Mouse (Mus musculus) urinary bladder, postnatal 25 days (tissue): ENCODE measurements around the gene Spsb4.

Experiments
- DNase-seq: peaks from one replicate; pipeline ENCODE4 v3.0.0; 2022; ENCODE audit warnings: low spot score

The Spsb4 gene

GRCm38 (mm10) chr9:96978147-96978782 is 40.4 kb downstream of the Spsb4 start:
- DNase-seq = no peak

- DNase-seq = no peak
These were observed 41.1 kb downstream of the Spsb4 start for GRCm38 (mm10) chr9:96977287-96978145.

- DNase-seq = no peak
These were observed 45.6 kb downstream of the Spsb4 start for GRCm38 (mm10) chr9:96973091-96973490.

GRCm38 (mm10) chr9:96971625-96972404 is 46.8 kb downstream of the Spsb4 start:
- DNase-seq = no peak

- DNase-seq = no peak
These were observed 51.1 kb downstream of the Spsb4 start for GRCm38 (mm10) chr9:96967516-96967915.

GRCm38 (mm10) chr9:96966465-96966864 is 52.2 kb downstream of the Spsb4 start:
- DNase-seq = no peak

GRCm38 (mm10) chr9:96963443-96964215 is 55.0 kb downstream of the Spsb4 start:
- DNase-seq = no peak

GRCm38 (mm10) chr9:96962714-96963113 is 55.9 kb downstream of the Spsb4 start:
- DNase-seq = no peak

GRCm38 (mm10) chr9:96961986-96962701 is 56.5 kb downstream of the Spsb4 start:
- no peak for DNase-seq

GRCm38 (mm10) chr9:96961006-96961405 is 57.6 kb downstream of the Spsb4 start:
- DNase-seq = no peak

GRCm38 (mm10) chr9:96960241-96960640 is 58.4 kb downstream of the Spsb4 start:
- DNase-seq = no peak

GRCm38 (mm10) chr9:96959469-96959868 is 59.2 kb downstream of the Spsb4 start:
- DNase-seq = no peak

GRCm38 (mm10) chr9:96958009-96958615 is 60.5 kb downstream of the Spsb4 start:
- DNase-seq = no peak

GRCm38 (mm10) chr9:96957298-96957865 is 61.3 kb downstream of the Spsb4 start:
- DNase-seq = no peak

- DNase-seq = no peak
These were observed 61.9 kb downstream of the Spsb4 start for GRCm38 (mm10) chr9:96956646-96957297.

GRCm38 (mm10) chr9:96954063-96954809 is 64.4 kb downstream of the Spsb4 start:
- no peak for DNase-seq

- DNase-seq = no peak
These were observed 65.2 kb downstream of the Spsb4 start for GRCm38 (mm10) chr9:96953443-96953842.

- DNase-seq = no peak
These were observed 66.2 kb downstream of the Spsb4 start for GRCm38 (mm10) chr9:96952310-96952975.

- DNase-seq = no peak
These were observed 69.1 kb downstream of the Spsb4 start for GRCm38 (mm10) chr9:96949551-96949950.
